Mouse (Mus musculus) cortical plate, adult 2 months (tissue): Measurements from ENCODE around the gene Notch4. TPM values are rescaled to one million over a fixed set of nuclear protein-coding genes. Genes with fewer than 3 reads are reported as not detected.

Source experiments
- H3K27ac ChIP-seq: fragments of 200-500 bp; 2 replicates; pipeline ENCODE4 v1.5.1; 2012; ENCODE audit warnings: low read length, control low read depth, inconsistent platforms; ENCODE audit not compliant: insufficient read depth
- H3K4me1 ChIP-seq: fragments of 200-500 bp; 2 replicates; pipeline ENCODE4 v1.6.1; 2011; ENCODE audit warnings: low read length; ENCODE audit not compliant: control insufficient read depth, insufficient read depth
- H3K4me3 ChIP-seq: fragments of 200-500 bp; 2 replicates; pipeline ENCODE4 v1.5.1; 2011; ENCODE audit warnings: mild to moderate bottlenecking, low read length, control low read depth; ENCODE audit not compliant: insufficient read depth
- CTCF ChIP-seq: fragments of 200-500 bp; IDR thresholded peaks from 2 replicates; pipeline ENCODE4 v1.5.1; 2011; ENCODE audit warnings: mild to moderate bottlenecking, control low read depth, low read length; ENCODE audit not compliant: insufficient read depth; ENCODE audit errors: extremely low read depth
- POLR2A ChIP-seq: fragments of 200-500 bp; IDR thresholded peaks from 2 replicates; pipeline ENCODE4 v1.6.1; 2011; ENCODE audit warnings: mild to moderate bottlenecking, low read length, control low read depth; ENCODE audit not compliant: insufficient read depth; ENCODE audit errors: extremely low read depth
- polyA plus RNA-seq: library from polyadenylated mRNA; depleted of rRNA; stranded (reverse); fragments of >200 nt; gene quantifications from 2 replicates; pipeline ENCODE4 v1.2.3, GENCODE M21; 2012

The Notch4 gene
- polyA plus RNA-seq, 1 experiment, result 3.4 TPM

GRCm38 (mm10) chr17:34549843-34550242 is 14.2 kb upstream of the Notch4 start:
- TF ChIP-seq CTCF, result no peak
- TF ChIP-seq POLR2A, result no peak
- H3K4me1 ChIP-seq, result no peaks in the 10 kb centered on the region
- no peak overlapping the region for H3K4me3 ChIP-seq
- no peak overlapping the region for H3K27ac ChIP-seq

GRCm38 (mm10) chr17:34555483-34555882 is 8.6 kb upstream of the Notch4 start:
- Histone ChIP-seq H3K4me3 (no peak overlapping the region), H3K4me1 (no peaks in the 10 kb centered on the region), H3K27ac (no peak overlapping the region)
- TF ChIP-seq POLR2A (no peak), CTCF (peak; percentile 91)

- no peaks in the 10 kb centered on the region for H3K4me1 ChIP-seq
- no peak overlapping the region for H3K27ac ChIP-seq
- no peak for TF ChIP-seq POLR2A
- TF ChIP-seq CTCF, result no peak
These were observed 7.7 kb upstream of the Notch4 start for GRCm38 (mm10) chr17:34556406-34556805.

GRCm38 (mm10) chr17:34557411-34557810 is 6.7 kb upstream of the Notch4 start:
- Histone ChIP-seq H3K4me3 (no peak overlapping the region), H3K27ac (no peak overlapping the region), H3K4me1 (no peaks in the 10 kb centered on the region)
- no peak for TF ChIP-seq CTCF
- no peak for TF ChIP-seq POLR2A

More at GRCm38 (mm10) chr17:34556406-34556805, 7.7 kb upstream of the Notch4 start:
- no peak overlapping the region for H3K4me3 ChIP-seq

- Histone ChIP-seq H3K4me3 (no peak overlapping the region), H3K4me1 (no peaks in the 10 kb centered on the region), H3K27ac (no peak overlapping the region)
- TF ChIP-seq POLR2A (no peak), CTCF (no peak)
These were observed 5.0 kb upstream of the Notch4 start for GRCm38 (mm10) chr17:34559116-34559515.

GRCm38 (mm10) chr17:34559895-34560294 is 4.2 kb upstream of the Notch4 start:
- no peaks in the 10 kb centered on the region for H3K4me1 ChIP-seq
- no peak overlapping the region for H3K27ac ChIP-seq
- H3K4me3 ChIP-seq, result no peak overlapping the region
- no peak for TF ChIP-seq CTCF
- TF ChIP-seq POLR2A, result no peak

GRCm38 (mm10) chr17:34560438-34560837 is 3.6 kb upstream of the Notch4 start:
- Histone ChIP-seq H3K27ac (no peak overlapping the region), H3K4me1 (no peaks in the 10 kb centered on the region), H3K4me3 (no peak overlapping the region)
- TF ChIP-seq POLR2A (no peak), CTCF (no peak)

GRCm38 (mm10) chr17:34561200-34561599 is 2.9 kb upstream of the Notch4 start:
- Histone ChIP-seq H3K27ac (no peak overlapping the region), H3K4me1 (no peaks in the 10 kb centered on the region), H3K4me3 (no peak overlapping the region)
- TF ChIP-seq CTCF (no peak), POLR2A (no peak)

- TF ChIP-seq CTCF, result no peak
- TF ChIP-seq POLR2A, result no peak
- Histone ChIP-seq H3K27ac (no peak overlapping the region), H3K4me3 (no peak overlapping the region), H3K4me1 (no peaks in the 10 kb centered on the region)
These were observed 1.5 kb upstream of the Notch4 start for GRCm38 (mm10) chr17:34562595-34562994.

GRCm38 (mm10) chr17:34563354-34563753 is 714 bp upstream of the Notch4 start:
- Histone ChIP-seq H3K27ac (no peak overlapping the region), H3K4me1 (no peaks in the 10 kb centered on the region), H3K4me3 (no peak overlapping the region)
- no peak for TF ChIP-seq POLR2A
- no peak for TF ChIP-seq CTCF
